Mouse (Mus musculus) liver, adult 2 months (tissue): ENCODE data around the gene Capg.

Experiments
- CTCF ChIP-seq: fragments of 200-500 bp; IDR thresholded peaks from 2 replicates; pipeline ENCODE4 v1.5.1; 2011; ENCODE audit warnings: low read depth, low read length, control low read depth
- POLR2A ChIP-seq: fragments of 200-500 bp; IDR thresholded peaks from 2 replicates; pipeline ENCODE4 v1.6.1; 2011; ENCODE audit warnings: low read length, control low read depth; ENCODE audit not compliant: insufficient read depth; ENCODE audit errors: extremely low read depth

- TF ChIP-seq CTCF (no peak), POLR2A (no peak)
Observed at GRCm38 (mm10) chr6:72593914-72594313, 49.7 kb downstream of the Capg start.
